Mouse (Mus musculus): ENCODE data around the gene Dnajc3.

The Dnajc3 gene

DNA sequence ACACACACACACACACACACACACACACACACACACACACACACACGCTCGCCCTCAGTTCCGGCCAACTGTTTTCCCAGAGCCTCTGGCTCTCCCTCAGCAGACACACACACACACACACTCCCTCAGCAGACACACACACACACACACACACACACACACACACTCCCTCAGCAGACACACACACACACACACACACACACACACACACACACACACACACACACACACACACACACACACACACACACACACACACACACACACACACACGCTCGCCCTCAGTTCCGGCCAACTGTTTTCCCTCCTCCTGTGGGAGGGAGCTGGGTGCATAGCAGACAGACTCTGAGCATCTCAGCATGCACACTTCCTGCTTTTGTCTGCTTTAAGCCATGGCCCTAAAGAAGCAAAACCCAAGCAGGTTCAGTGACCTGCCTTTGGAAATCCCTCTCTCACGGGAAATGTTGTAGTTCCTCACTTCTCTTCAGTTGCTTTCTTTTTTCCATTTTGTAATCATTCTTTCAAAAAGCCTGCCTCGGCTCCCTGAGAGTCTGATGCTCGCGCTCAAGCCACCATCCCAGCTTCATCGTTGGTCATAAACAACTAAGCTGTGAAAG, 44.8 kb downstream of the Dnajc3 start:
- DNase-seq (ENCODE audit: low spot score in 2 of 2): peak; percentile 42 to 46

DNA sequence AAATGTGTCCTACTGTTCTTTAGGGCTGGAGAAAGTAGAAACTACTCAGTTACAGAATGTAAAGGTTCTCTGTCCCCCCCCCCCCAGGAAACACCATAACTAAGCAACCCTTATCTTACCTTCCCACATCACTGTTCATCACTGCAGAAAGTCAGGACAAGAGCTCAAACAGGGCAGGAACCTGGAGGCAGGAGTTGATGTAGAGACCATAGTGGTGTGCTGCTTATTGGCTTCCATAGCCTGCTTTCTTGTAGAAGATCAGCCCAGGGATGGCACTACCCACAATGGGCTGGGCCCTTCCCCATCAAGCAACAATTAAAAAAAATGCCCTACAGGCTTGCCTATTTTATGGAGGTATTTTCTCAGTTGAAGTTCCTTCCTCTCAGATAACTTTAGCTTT, 45.6 kb downstream of the Dnajc3 start:
- no peak for DNase-seq (ENCODE audit: low spot score in 2 of 2)

DNA sequence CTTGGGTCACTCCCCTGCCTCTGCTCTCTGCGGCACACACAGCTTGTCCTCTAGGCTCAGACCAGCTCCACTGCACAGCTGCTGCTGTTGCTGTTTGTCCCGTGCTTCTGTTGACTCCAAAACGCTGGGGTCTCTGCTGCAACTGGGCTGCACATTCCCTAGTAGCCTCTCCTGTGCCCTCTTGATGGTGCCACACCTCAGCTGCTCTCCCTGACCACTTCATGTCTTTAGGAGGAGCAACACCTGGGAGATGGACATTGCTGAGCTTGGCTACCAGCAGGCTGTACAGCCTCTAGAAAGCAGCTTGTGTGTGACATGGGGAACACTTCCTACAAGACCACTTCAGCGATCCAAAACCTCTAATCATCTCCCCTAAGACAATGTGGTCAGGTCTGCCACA, 46.4 kb downstream of the Dnajc3 start:
- DNase-seq (ENCODE audit: low spot score in 2 of 2): no peak

- peak; percentile 62 to 79 for DNase-seq (ENCODE audit: low spot score in 2 of 2)
Observed at GRCm38 (mm10) chr14:118986653-118987522, 49.1 kb downstream of the Dnajc3 start.

GRCm38 (mm10) chr14:118987523-118988496, 50.0 kb downstream of the Dnajc3 start:
- DNase-seq (ENCODE audit: low spot score in 2 of 2): no peak

DNA sequence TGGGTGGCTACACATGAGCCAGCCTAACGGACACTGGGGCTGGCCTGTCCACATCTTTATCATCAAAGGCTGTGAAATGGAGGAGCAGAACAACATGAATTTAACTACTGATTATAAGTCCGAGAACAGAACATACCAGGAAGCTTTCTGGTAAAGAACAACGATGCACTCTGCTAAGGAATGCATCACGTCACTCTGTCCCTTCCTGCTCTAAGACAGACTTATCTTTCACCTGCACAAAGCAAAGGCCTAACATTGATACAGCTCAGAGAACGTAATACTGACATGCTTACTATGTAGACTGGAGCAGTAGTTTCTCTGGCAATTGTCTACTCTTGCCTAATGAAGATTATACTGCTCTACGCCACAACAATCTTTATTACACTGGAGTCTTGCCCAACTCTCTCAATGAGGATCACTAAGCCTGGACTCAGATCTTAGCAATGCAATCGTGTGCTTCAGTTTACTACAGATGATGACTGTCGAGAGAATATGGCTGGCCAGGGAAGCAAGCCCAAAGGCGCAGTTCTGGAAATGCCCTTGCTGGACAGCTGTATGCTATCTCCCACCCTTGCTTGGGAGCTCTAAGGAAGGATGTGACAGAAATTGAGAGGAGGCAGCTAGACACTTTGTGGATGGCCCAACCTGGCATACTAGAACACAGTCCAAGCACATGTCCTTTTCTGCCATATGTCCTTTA, 57.6 kb downstream of the Dnajc3 start:
- no peak for DNase-seq (ENCODE audit: low spot score in 2 of 2)

DNA sequence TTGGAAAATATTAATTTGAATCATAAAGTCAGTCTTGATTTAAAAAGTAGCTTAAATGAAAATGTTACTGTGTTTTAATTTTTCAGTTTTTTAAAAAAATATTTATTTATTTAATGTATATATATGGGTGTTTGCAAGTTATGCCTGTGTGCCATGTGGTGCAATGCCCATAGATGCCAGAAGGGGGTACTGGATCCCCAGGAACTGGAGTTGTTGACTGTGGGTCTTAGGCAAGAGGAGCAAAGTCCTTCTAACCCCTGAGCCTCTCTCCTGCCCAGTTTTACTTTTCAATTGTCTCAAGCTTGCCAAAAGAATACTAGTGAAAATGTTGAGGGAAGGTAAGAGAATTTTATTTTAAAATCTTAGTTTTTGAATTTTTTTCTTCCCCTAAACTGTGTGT, 65.5 kb downstream of the Dnajc3 start:
- DNase-seq (ENCODE audit: low spot score in 2 of 2): peak; percentile 38 to 55

- no peak for DNase-seq (ENCODE audit: low spot score in 2 of 2)
Observed at GRCm38 (mm10) chr14:119005834-119006233, 68.1 kb downstream of the Dnajc3 start.

DNA sequence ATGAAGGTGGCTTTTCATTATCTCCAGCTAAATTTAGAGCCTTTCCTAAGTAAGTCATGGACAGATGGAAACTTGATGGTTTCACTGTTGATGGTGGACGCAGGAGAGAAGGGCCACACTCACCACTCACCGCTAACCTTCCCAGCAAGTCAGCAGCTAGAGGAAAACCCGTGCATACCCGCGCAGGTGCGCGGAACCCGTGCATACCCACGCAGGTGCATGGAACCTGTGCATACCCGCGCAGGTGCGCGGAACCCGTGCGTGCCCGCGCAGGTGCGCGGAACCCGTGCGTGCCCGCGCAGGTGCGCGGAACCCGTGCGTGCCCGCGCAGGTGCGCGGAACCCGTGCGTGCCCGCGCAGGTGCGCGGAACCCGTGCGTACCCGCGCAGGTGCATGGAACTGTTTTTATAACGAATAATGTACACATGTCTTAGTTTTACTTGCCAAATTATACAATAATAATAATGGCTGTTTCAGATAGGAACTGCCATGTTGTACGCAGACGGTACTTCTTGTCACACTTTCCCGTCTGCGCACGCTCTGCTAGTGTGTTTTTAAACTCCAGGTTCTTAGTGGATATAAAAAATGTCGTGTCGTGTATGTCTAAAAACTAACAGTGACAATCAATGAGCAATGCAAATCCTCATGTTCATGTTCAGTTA, 68.8 kb downstream of the Dnajc3 start:
- no peak for DNase-seq (ENCODE audit: low spot score in 2 of 2)

GRCm38 (mm10) chr14:119007103-119007951, 69.6 kb downstream of the Dnajc3 start:
- DNase-seq (ENCODE audit: low spot score in 2 of 2): peak; percentile 92 to 95

DNA sequence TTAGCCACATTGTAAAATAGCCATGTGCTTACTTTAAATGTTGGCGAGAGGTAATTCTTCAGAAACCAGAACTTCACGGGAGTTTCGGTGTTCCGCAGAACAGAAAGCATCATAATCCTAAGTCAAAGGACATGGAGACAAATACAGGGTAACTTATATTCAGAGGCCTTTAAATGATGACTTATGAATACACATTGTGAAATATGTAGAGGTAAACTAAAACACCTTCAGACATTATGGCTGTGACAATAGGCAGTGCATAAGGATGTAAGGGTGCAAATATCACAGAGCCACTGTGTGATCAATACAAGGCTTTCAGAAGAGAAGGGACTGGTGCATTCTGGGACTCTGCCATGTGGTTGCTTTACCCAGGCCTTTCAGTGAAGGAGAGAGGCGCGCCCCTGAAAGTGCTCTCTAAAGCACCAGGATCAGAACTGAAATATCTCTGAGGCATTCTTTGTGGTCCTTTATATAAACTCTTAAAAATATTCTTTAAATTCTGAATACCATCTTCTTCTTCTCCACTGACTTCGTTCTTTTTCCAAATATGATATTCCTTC, 70.3 kb downstream of the Dnajc3 start:
- DNase-seq (ENCODE audit: low spot score in 2 of 2): no peak

DNA sequence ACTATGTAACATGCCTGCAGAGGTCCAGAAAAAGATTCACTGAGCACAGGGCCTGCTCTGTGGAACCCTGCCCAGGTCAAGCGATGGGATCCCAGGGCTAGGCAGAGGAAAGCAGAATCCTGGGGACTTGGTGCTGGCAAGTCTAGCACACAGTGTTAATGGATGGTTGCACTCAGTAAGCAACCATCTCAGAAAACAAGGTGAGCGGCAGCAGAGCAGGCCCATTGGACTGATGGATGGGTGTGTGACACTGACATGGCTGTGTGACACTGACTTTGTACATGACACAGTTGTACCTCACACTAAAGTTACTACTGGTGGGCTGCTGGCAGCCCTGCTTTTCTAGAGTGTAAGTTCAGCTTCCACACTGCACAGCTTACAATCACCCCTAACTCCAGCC, 71.8 kb downstream of the Dnajc3 start:
- no peak for DNase-seq (ENCODE audit: low spot score in 2 of 2)

DNA sequence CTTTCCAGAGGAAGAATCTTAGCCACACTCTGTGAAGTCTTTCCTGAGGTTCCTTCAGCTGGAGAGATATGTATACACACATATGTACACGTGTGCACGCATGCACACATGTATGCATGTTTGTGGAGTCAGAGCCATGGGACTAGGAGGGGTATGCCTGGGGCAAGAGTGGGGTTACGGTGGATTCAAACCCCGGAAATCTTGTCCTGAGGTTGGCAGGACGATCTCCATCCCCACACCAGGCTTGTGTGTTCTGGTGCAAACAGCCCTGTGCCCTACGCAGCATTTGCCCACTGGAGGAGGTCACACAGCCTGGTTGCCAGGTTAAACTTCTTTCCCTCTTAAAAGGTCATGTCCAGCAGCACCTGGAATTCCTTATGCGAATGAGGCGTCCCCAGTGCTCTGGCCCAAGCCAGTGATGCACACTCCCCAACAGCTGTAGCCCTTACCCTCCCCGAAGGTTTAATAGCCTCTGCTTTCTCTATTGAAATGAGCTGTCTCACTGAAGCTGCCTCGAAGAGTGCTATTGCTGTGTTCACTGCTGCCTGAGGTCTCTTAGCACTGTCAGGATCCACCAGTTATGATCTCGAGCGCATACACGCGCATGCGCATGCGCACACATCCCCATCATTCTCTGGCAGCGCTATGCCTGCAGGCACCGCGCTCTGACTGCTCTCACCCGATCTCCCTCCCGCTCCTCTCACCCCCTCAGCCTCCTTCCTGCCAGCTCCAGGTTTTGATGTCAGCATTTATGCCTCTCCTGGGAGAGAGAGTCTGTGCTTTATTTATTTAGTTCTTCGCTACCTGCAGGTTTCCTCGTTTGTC, 75.0 kb downstream of the Dnajc3 start:
- peak; percentile 26 to 64 for DNase-seq (ENCODE audit: low spot score in 2 of 2)

DNA sequence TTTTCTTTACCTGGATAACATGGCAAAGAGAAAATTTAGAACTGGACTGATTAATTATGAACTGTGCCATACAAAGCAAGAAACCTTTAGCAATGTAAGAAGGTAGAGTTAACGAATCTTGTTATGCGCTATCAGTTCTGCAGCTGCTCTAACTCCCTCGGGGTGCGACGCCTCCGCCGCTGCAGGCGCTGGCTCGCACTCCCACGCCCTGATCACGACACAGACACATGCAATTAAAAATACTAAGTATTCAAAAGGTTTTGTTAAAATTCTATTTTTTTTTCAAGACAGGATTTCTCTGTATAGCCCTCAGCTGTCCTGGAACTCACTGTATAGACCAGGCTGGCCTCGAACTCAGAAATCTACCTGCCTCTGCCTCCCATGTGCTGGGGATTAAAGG, 75.8 kb downstream of the Dnajc3 start:
- no peak for DNase-seq (ENCODE audit: low spot score in 2 of 2)

DNA sequence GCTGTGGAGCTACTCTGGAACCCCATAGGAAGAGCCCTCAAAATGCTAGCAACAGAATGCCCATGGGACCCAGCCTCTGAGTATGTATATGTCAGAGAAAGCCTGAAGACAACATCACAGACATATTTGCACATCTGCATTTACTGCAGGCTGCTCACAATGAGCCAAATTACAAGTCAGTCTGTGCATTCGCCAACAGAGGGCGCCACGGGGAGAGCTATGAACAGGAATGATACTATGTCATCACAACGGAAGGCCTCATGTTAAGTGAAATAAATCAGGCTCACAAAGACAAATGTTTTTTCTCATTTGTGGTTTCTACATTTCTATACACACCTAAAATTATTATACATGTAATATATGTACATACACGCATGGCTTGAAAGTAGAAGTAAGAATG, 88.1 kb downstream of the Dnajc3 start:
- peak in 1 of 2 experiments; percentile 46 for DNase-seq (ENCODE audit: low spot score in 2 of 2)

GRCm38 (mm10) chr14:119027130-119027529, 89.4 kb downstream of the Dnajc3 start:
- peak; percentile 45 to 79 for DNase-seq (ENCODE audit: low spot score in 2 of 2)

DNA sequence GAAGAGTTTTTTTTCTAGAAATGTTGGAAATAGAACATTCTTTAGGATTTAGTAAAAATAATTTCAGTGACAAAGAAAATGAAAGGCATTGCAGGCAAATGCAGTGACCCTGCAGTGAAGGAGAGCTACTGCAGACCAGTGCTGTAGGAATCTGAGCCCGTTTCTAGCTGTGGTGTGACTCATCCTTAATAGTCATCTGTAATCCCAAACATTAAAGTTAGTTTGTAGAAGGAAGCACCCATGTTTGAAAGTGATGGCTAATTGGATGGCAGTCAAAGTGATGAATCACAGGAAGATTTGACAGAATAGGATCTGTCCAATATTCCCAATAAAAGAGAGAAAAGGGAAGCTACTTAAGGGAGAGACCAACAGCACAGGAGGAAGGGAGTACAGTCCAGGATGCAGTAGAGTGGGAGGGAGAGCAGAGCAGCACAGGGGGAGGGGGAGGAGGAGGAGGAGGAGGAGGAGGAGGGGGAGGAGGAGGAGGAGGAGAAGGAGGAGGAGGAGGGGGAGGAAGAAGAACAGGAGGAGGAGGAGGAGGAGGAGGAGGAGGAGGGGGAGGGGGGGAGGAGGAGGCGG, 90.0 kb downstream of the Dnajc3 start:
- DNase-seq (ENCODE audit: low spot score in 2 of 2): no peak

All from thymus, postnatal 10 days (tissue).